Mouse (Mus musculus) cerebellum, adult 11 months (tissue): ENCODE measurements around the gene Wbp2.

Experiments used
- DNase-seq: peaks from one replicate; pipeline ENCODE4 v3.0.0; 2022

Gene Wbp2

DNA sequence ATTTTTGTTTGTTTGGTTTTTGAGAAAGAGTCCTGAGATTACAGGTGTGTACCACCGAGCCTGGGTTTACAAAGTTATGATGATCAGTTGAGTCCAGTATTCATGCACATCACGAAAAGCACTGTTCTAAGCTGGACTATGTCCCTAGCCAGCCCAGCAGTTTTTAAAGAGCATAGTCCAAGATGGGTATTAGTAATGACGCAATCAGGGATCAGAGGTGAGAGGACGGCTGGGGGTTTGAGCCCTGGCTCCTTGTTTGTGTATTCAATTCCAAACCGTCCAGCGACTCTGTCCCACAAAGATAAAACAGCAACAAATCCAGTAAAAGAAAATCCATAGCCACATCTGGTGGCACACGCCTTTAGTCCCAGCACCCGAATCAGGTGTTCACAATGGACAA, 1.4 kb upstream of the Wbp2 start:
- DNase-seq = no peak

DNA sequence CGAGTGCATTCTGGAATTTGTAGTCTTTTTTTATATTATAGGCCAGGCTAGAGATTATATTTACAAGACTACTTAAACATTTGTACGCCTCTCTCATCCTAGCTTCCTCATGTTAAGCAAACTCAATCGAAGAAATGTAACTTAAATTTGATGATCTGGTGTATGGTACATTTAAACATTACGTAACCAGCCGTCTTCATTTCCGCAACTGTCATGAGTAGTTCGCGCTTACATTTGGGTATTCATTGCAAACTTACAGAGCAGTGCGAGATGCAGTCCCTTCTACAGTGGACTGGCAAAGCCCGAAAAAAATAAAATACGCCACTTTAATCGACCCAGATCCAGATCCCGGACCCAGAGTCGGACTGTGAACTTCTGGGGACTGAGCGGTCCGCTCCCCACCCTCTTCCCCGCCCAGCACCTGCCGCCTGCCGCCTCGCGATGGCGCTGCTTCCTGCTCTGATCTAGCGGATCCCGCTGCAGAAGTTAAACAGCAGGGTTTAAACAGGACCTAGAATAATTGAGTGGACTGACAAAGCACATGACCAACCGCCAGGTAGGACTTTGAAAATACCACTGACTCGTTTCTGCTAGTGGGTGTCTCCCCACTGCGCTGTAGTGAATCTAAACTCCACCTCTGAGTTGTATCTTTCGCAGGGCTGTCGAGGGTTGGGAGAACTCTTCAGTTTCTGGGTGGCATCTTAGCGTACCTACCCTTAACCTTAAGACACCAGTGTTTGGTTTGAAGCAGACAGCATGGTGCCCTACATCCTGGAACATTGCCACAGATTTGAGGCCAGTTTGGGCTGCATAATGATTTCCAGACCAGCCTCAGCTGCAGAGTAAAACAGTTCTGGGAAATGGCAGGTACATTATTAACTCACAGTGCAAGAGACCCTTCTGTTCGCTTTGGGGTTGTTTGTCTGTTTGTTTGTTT, 667 bp upstream of the Wbp2 start:
- DNase-seq = peak; percentile 84

DNA sequence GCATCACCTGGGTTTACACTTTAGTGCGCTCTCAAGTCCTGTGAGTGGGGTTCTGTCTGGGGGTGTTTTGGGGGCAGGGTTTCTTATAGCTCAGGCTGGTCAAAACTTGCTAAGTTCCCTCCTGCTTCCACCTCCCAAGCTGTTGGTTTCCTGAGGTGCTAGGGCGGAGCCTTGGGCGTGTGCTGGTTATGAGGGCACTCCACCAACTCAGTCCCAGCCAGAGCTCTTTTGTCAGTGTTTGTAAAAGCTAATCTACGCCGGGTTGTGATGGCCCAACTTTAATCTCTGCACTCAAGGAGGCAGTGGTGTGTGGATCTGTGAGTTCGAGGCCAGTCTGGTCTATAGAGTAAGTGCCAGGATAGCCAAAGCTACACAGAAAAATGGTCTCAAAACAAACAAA, 2.6 kb downstream of the Wbp2 start:
- no peak for DNase-seq

GRCm38 (mm10) chr11:116083096-116083672, 3.6 kb downstream of the Wbp2 start:
- no peak for DNase-seq

DNA sequence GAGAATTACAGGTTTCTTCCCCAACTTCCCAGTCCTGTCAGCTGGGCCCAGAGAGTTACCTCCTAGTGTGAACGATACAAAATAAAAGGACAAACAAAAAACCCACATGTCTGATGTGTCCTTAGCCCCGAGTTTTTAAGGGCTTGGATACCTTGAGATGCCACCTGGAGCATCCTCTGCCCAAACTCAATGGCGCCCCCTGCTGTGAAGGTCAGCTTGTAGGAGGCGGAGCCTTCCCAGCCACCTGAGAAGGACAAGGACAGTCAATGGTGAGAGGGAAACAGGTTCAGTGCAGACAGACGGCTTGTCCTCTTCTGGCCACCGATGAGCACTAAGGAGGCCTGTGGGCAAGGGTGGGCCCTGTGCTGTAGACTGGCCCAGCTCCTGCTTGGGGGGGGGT, 5.7 kb downstream of the Wbp2 start:
- peak; percentile 70 for DNase-seq

DNA sequence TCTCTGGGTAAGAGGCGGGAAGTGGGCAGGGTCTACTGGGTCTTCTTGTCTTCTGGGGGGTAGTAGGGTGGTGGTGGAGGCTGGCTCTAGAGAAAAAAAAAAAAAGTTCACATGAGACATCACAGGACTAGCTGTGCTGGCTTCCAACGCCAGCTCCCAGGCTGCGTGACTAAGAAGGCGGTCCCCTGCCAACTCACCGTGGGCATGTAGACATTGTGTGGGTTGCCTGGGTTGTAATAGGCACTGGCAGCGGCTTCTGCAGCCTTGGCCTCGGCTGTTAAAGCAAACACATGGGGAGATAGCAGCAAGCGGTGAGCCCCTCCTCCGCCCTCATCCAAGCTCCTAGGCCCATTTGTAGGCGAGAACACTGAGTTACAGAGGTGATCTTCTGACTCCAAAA, 7.3 kb downstream of the Wbp2 start:
- peak; percentile 52 for DNase-seq

- DNase-seq = peak; percentile 11
These were observed 8.0 kb downstream of the Wbp2 start for GRCm38 (mm10) chr11:116078676-116079320.

DNA sequence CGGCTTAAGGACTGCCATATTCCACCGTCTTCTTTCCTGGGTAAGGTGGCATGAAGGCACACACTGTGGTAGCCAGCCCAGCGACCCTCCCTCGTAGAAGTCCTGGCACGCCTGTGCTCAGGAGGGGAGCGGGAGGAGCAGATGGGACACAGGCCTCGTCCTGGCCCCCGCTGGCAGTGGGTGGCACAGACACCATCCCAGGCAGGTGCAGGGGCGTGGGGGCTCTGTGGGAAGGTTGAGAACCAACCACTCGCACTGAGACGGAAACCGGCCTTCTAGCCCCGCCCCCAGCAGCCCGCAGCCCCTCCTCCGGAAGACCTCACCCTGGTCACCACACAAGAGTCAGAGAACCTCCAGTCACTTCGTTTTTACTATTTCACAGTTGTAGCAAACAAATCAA, 8.6 kb downstream of the Wbp2 start:
- peak; percentile 43 for DNase-seq

GRCm38 (mm10) chr11:116077446-116078204, 9.2 kb downstream of the Wbp2 start, which contains the start of gene Unc13d:
TSS of gene Unc13d (minus strand) at chr11:116077961.
- peak; percentile 39 for DNase-seq

- DNase-seq = peak; percentile 14
These were observed 10.0 kb downstream of the Wbp2 start for GRCm38 (mm10) chr11:116076836-116077235.

GRCm38 (mm10) chr11:116076266-116076540, 10.6 kb downstream of the Wbp2 start:
- no peak for DNase-seq

- no peak for DNase-seq
These were observed 11.1 kb downstream of the Wbp2 start for GRCm38 (mm10) chr11:116075539-116076265.

- no peak for DNase-seq
These were observed 12.3 kb downstream of the Wbp2 start for GRCm38 (mm10) chr11:116074436-116074991.

GRCm38 (mm10) chr11:116072608-116073007, 14.2 kb downstream of the Wbp2 start:
- DNase-seq = no peak

- no peak for DNase-seq
These were observed 15.3 kb downstream of the Wbp2 start for GRCm38 (mm10) chr11:116071510-116071909.

GRCm38 (mm10) chr11:116065345-116065744, 21.4 kb downstream of the Wbp2 start:
- DNase-seq = peak; percentile 42

GRCm38 (mm10) chr11:116064187-116064867, 22.5 kb downstream of the Wbp2 start:
- DNase-seq = peak; percentile 59

DNA sequence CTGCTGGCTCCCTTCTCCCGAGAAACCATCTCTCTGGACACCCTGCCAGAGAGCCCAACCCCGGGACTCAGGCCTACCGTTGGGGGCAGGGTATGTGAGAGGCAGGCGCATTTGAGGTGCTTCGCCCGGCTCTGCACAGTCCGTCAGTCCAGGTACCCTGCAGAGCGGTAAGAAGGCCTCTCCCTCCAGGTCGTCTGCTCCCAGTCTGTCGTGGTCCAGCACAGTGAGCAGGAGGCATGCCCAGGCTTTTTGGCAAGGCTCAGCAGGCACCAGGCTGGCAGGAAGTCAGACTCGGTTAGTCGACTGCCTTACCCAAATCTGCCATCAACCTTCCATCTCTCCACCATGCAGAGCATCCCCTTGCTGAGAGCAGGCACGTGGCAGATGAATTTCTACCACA, 23.2 kb downstream of the Wbp2 start:
- peak; percentile 96 for DNase-seq

DNA sequence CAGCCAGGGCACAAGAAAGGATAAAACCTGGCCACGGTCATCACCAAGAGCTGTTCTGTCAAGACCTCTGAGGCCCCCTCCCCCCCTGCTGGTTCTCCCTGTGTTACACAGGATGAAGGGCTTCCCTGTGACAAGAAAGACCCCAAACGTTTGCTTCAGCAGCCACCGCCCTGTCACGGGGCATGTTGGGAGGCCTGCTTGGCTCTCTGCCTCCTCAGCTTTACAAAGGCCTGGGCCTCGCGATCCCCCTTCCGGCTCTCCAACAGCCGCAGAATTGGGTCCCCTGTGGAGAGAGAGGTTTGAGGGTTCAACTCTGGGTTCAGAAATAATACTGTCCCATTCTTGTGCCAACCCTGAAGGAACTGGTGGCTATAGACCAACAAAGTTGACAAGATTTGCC, 24.3 kb downstream of the Wbp2 start:
- DNase-seq = peak; percentile 66

GRCm38 (mm10) chr11:116061641-116062415, 25.0 kb downstream of the Wbp2 start:
- DNase-seq = peak; percentile 80

- peak; percentile 60 for DNase-seq
These were observed 26.2 kb downstream of the Wbp2 start for GRCm38 (mm10) chr11:116060596-116060995.
